Mouse (Mus musculus) gastrocnemius, adult 18-20 months (tissue): ENCODE measurements around the gene Rec114. TPM values are rescaled to one million over a fixed set of nuclear protein-coding genes. Genes with fewer than 3 reads are reported as not detected.

Experiments used
- total RNA-seq, 2 experiments: library from RNA; stranded (reverse); gene quantifications; 2 replicates each; pipeline ENCODE4 v1.2.3; 2021

Gene Rec114
- total RNA-seq, 2 experiments from 2014 or later, result 0.26 TPM; not detected in 1

Other genes with a start within 250 kb of the Rec114 start
- 10 to 100 TPM in 1 of 2 experiments, 1 to 10 TPM in 1; 8.5 to 13.5 TPM for gene Cd276, start 188.5 kb downstream of the Rec114 start, total RNA-seq
- 100 to 1,000 TPM; 116 to 123 TPM for gene Nptn, start 161.7 kb downstream of the Rec114 start, total RNA-seq
- gene Hcn4, start 79.4 kb upstream of the Rec114 start, total RNA-seq, result 10 to 100 TPM in 1 of 2 experiments, 1 to 10 TPM in 1; 4.0 to 11.2 TPM